Mouse (Mus musculus) ES-Bruce4 (cell line): ENCODE data around the gene Rasgrp1.

Source experiments
- CTCF ChIP-seq: IDR thresholded peaks from one replicate; pipeline ENCODE4 v1.8.1; 2011; ENCODE audit warnings: low read depth, low read length
- EP300 ChIP-seq: IDR thresholded peaks from 2 replicates; pipeline ENCODE4 v1.6.1; 2011; ENCODE audit warnings: low read depth, low read length; ENCODE audit not compliant: insufficient read depth
- POLR2A ChIP-seq: IDR thresholded peaks from one replicate; pipeline ENCODE4 v1.8.1; 2011; ENCODE audit warnings: low read length; ENCODE audit not compliant: insufficient read depth

DNA sequence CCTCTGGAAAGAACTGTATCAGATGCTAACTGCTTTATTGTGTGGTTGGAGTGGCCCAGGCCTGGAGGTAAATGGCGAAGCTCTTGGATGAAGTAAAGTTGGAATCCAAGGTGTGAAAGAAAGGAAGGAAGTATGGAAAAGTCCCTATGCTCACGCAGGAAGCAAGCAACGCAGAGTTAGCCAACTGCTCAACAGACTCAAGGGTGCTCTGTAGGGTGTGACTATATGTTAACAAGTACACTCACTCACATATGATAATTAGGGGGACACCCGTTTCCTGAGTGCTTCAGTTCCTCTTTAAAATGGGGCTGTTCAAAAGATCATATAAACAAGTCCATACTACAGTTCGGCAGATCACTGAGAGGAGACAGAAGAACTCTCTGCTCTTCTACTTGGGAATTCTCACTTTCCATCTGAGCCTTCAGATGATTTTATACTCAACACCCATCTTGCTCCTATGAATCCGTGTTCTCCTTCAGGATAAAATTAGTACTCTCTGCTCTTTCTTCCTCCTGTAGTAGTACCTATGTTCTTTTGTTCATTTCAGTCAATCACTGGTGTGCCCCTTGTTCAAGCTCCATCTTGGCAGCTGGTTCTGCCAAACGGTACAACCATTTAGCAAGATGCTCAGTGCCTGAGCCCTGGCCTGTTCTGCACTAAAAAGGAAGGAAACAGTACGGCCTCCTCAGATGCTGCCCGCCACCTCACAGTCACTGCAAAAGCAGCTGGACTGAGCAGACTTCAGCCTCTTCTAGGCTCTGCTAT, 14.1 kb downstream of the Rasgrp1 start:
- TF ChIP-seq EP300 (no peak), POLR2A (no peak), CTCF (no peak)
